In genomic region chr9:119322289-119323259, GRCm38 (mm10) we compare ENCODE assay signal across 8 mouse cellular contexts. TPM values are rescaled to one million over a fixed set of nuclear protein-coding genes. Genes with fewer than 3 reads are reported as not detected.
DNase-seq lines count a peak whose midpoint lies in the region; ATAC-seq lines count a peak whose summit lies in the region.

Oxsr1 (minus strand) TSS chr9:119322427.

- peak; percentile 98 for DNase-seq in NIH3T3 (ENCODE audit: low read depth)
- peak; percentile 98 for DNase-seq in cerebellum, postnatal 10 days
- peak; percentile 98 for DNase-seq in frontal cortex, postnatal 10 days (ENCODE audit: low spot score in 2 of 2)
- DNase-seq in layer of hippocampus, postnatal 14 days (ENCODE audit: low spot score in 2 of 2) = peak; percentile 99 to 100
- peak; percentile 99 for DNase-seq in lung, postnatal 14 days
- DNase-seq in retina, adult 2 months (ENCODE audit: low read depth, low spot score) = peak; percentile 99
- peak; percentile 97 to 99 for DNase-seq in thymus, postnatal 36 days

- H3K9me3 ChIP-seq in hindbrain, embryonic 12.5 days (replicated peaks) = no peaks in the 10 kb centered on the region

- peaks cover 18% of the 10 kb centered on the region for H3K4me1 ChIP-seq in hindbrain, embryonic 12.5 days

- H3K27me3 ChIP-seq in hindbrain, embryonic 12.5 days = no peaks in the 10 kb centered on the region

- ATAC-seq in hindbrain, embryonic 12.5 days (ENCODE audit: low FRiP score) = peak; percentile 98

- H3K36me3 ChIP-seq in hindbrain, embryonic 12.5 days = 0 out of 2 replicates have a peak, but pooled peaks cover 3% of the 10 kb centered on the region

- peak within 1 kb of the TSS; percentile 99 for H3K4me2 ChIP-seq in hindbrain, embryonic 12.5 days (replicated peaks)

- H3K27ac ChIP-seq in hindbrain, embryonic 12.5 days = peak within 1 kb of the TSS; percentile 92

- WGBS in hindbrain, embryonic 12.5 days = under 1% methylated on average over 72 of the region's 76 CpGs

- H3K4me3 ChIP-seq in hindbrain, embryonic 12.5 days = peak within 1 kb of the TSS; percentile 95

- H3K9ac ChIP-seq in hindbrain, embryonic 12.5 days = peak within 1 kb of the TSS; percentile 89

RNA-seq across cellular contexts. Expression of gene Oxsr1, which starts in this region (rescaled TPM):
- 18.9 and 19.6 TPM in 2 replicates for polyA plus RNA-seq in hindbrain, embryonic 12.5 days (2016; fragmentation: Nextera tagmentation; extraction: Ambion mirVana)
- 10 to 100 TPM; 32.0 to 33.2 TPM for total RNA-seq in layer of hippocampus, postnatal 14 days (2021)

Comparison
In these comparisons a context has a peak if more than half of its experiments do, and no peak if none do; other contexts are left out.
1. Peak in every context shown above with its lines: DNase-seq, ATAC-seq, H3K4me3 ChIP-seq and H3K27ac ChIP-seq.